In the genomic region with DNA sequence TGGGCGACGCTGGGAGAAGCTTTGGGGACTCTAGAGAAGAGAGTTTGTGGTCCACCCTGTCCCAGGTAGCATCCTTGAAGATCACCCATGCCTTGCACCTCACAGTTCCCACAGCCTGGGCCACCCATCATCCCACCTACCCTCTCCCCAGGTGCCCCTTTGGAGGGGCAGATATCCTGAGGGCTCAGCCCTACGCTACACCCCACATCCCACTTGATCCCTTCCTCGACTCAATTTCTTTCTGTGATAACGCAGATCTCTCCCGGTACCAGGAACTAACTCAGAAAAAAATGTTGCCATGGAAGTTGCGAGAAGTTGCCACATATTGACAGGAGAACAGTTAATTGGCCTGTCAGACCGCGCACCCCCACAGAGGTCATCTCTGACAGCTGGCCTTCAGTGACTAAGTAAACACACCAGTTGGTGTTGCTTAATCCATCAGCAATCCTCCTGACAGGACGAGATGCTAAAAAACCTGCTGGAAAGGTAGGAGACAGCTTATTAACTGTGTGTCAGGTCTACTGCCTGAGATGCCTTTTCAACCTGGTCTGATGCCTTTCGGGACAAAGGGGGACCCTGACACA, we compare ENCODE assay signal across 27 mouse cellular contexts. TPM values are rescaled to one million over a fixed set of nuclear protein-coding genes. Genes with fewer than 3 reads are reported as not detected.
DNase-seq lines count a peak whose midpoint lies in the region; ATAC-seq and TF ChIP-seq lines count a peak whose summit lies in the region.
"Had no signal": no experiment of that assay in that cellular context is flagged by ENCODE, and none has a peak within 500 bp of the region (broad histone marks: within the 10 kb centered on the region; RNA-seq: fewer than 3 reads in every experiment).

No protein-coding gene starts in this region.

- no peaks in the 10 kb centered on the region for H3K36me3 ChIP-seq in liver, adult 2 months (ENCODE audit: control insufficient read depth, insufficient read depth, low read length)
- no peaks in the 10 kb centered on the region for H3K36me3 ChIP-seq in liver, embryonic 14.5 days (replicated peaks; ENCODE audit: control insufficient read depth, insufficient read depth, low read depth)
- H3K36me3 ChIP-seq in liver, postnatal 0 days (replicated peaks; ENCODE audit: insufficient read depth, low read length): no peaks in the 10 kb centered on the region
- H3K36me3 ChIP-seq: forebrain, embryonic 10.5 days; G1E; hindbrain, embryonic 10.5 days had no signal

- H3K79me2 ChIP-seq in liver, adult 2 months (ENCODE audit: control insufficient read depth, insufficient read depth, low read length): no peaks in the 10 kb centered on the region

- H3K27me3 ChIP-seq in liver, adult 2 months (ENCODE audit: control insufficient read depth, insufficient read depth, low read length): no peaks in the 10 kb centered on the region
- no peaks in the 10 kb centered on the region for H3K27me3 ChIP-seq in liver, embryonic 14.5 days (ENCODE audit: control insufficient read depth, insufficient read depth, low read length)
- no peaks in the 10 kb centered on the region for H3K27me3 ChIP-seq in liver, postnatal 0 days (ENCODE audit: insufficient read depth, low read length)
- H3K27me3 ChIP-seq: CH12.LX; forebrain, embryonic 13.5 days; Patski had no signal

- no peak for TF ChIP-seq EP300 in liver, embryonic 14.5 days (IDR thresholded peaks at IDR 0.05; ENCODE audit: low read depth)
- TF ChIP-seq EP300 in liver, postnatal 0 days (IDR thresholded peaks at IDR 0.05; ENCODE audit: low read depth): no peak

- no peak overlapping the region for H3K9ac ChIP-seq in liver, adult 2 months (ENCODE audit: low read depth, low read length)
- no peak overlapping the region for H3K9ac ChIP-seq in liver, embryonic 14.5 days (replicated peaks)
- H3K9ac ChIP-seq in liver, postnatal 0 days (replicated peaks): no peak overlapping the region
- H3K9ac ChIP-seq: forebrain, embryonic 13.5 days; hindbrain, embryonic 14.5 days had no signal

- H3K4me1 ChIP-seq in liver, adult 2 months (ENCODE audit: control insufficient read depth, insufficient read depth, low read length): peaks cover 13% of the 10 kb centered on the region
- no peaks in the 10 kb centered on the region for H3K4me1 ChIP-seq in liver, embryonic 14.5 days (replicated peaks; ENCODE audit: control insufficient read depth in 2 of 2, insufficient read depth in 2 of 2, low read length in 1 of 2)
- no peaks in the 10 kb centered on the region for H3K4me1 ChIP-seq in liver, postnatal 0 days (ENCODE audit: insufficient read depth)
- H3K4me1 ChIP-seq: forebrain, embryonic 10.5 days; forebrain, embryonic 13.5 days; hindbrain, embryonic 10.5 days had no signal

- no peak overlapping the region for H3K4me3 ChIP-seq in liver, adult 2 months (ENCODE audit: insufficient read depth, low read depth, low read length)
- no peak overlapping the region for H3K4me3 ChIP-seq in liver, embryonic 14.5 days (ENCODE audit: insufficient read depth in 1 of 2, low read depth in 2 of 2, low read length in 2 of 2)
- H3K4me3 ChIP-seq in liver, postnatal 0 days (ENCODE audit: low read depth, low read length): no peak overlapping the region
- H3K4me3 ChIP-seq: forebrain, embryonic 10.5 days; forebrain, embryonic 13.5 days; hindbrain, embryonic 10.5 days had no signal

- no peak overlapping the region for H3K4me2 ChIP-seq in liver, embryonic 14.5 days (ENCODE audit: low read depth)
- H3K4me2 ChIP-seq in liver, postnatal 0 days (ENCODE audit: low read depth, low read length): no peak overlapping the region
- H3K4me2 ChIP-seq: forebrain, embryonic 13.5 days; heart, embryonic 11.5 days; hindbrain, embryonic 14.5 days had no signal

- WGBS in liver, adult 2 months: 32% methylated on average over 11 of the region's 11 CpGs
- 57% methylated on average over 11 of the region's 11 CpGs for WGBS in liver, embryonic 14.5 days (ENCODE audit: insufficient replicate concordance)
- 59% methylated on average over 11 of the region's 11 CpGs for WGBS in liver, postnatal 0 days (ENCODE audit: insufficient replicate concordance)

- intact Hi-C loops in heart, postnatal 14 days (cut with DNase I): no loop called here

- TF ChIP-seq CTCF in liver, adult 2 months (IDR thresholded peaks at IDR 0.05; ENCODE audit: low read depth, low read length): no peak
- no peak for TF ChIP-seq CTCF in liver, embryonic 14.5 days (IDR thresholded peaks at IDR 0.05; ENCODE audit: low read depth)
- no peak for TF ChIP-seq CTCF in liver, postnatal 0 days (IDR thresholded peaks at IDR 0.05; ENCODE audit: low read depth)

- peak; percentile 45 for ATAC-seq in liver, embryonic 14.5 days (ENCODE audit: insufficient read depth)
- ATAC-seq in liver, postnatal 0 days: peak; percentile 93
- ATAC-seq in frontal cortex, adult (ENCODE audit: low TSS enrichment): no peak
- ATAC-seq: forebrain, embryonic 13.5 days; forebrain, embryonic 16.5 days; hindbrain, postnatal 0 days; inflammation-experienced regulatory T-cells, adult 6 months; Patski had no signal

- peak; percentile 83 for DNase-seq in heart, adult 11 months
- DNase-seq in heart, postnatal 14 days: no peak
- DNase-seq in liver, adult 2 months (ENCODE audit: extremely low read depth, low read depth, low spot score): peak; percentile 93
- DNase-seq in liver, embryonic 14.5 days (ENCODE audit: low read depth in 3 of 3, low spot score in 3 of 3): no peak
- peak; percentile 71 for DNase-seq in liver, postnatal 0 days
- no peak for DNase-seq in urinary bladder, adult 2 months (ENCODE audit: low spot score)
- no peak for DNase-seq in lung, adult 18-20 months
- DNase-seq: adrenal gland, adult 8-10 months; adrenal gland, postnatal 25 days; B cell, adult 2 months; cerebellum, adult 18-20 months; cerebellum, adult 9-10 months; cerebellum, postnatal 14 days; gastrocnemius, postnatal 36 days; heart, postnatal 36 days had no signal

- H3K9me3 ChIP-seq in liver, embryonic 14.5 days (ENCODE audit: control insufficient read depth, low read length): no peaks in the 10 kb centered on the region
- no peaks in the 10 kb centered on the region for H3K9me3 ChIP-seq in liver, postnatal 0 days (ENCODE audit: low read length)
- H3K9me3 ChIP-seq: hindbrain, embryonic 10.5 days had no signal

- TF ChIP-seq POLR2A in liver, adult 2 months (IDR thresholded peaks at IDR 0.05; ENCODE audit: extremely low read depth, insufficient read depth, low read length): no peak

- peak overlapping the region; percentile 70 for H3K27ac ChIP-seq in liver, adult 2 months (replicated peaks; ENCODE audit: insufficient read depth, low read depth, low read length)
- H3K27ac ChIP-seq in liver, embryonic 14.5 days: no peak overlapping the region
- no peak overlapping the region for H3K27ac ChIP-seq in liver, postnatal 0 days (ENCODE audit: low read depth)
- H3K27ac ChIP-seq: forebrain, embryonic 10.5 days; forebrain, embryonic 13.5 days; hindbrain, embryonic 10.5 days; hindbrain, embryonic 14.5 days; hindbrain, postnatal 0 days had no signal

RNA-seq across cellular contexts. Expression of a gene that starts 17.3 kb away (rescaled TPM):
- 1 to 10 TPM; 5.5 to 6.2 TPM for total RNA-seq in heart, postnatal 14 days (2021)
- total RNA-seq in liver, adult 2 months (2014; rRNA removed): 0.92 and 1.9 TPM in 2 replicates
- polyA plus RNA-seq in liver, adult 2 months (2012; rRNA removed): 4.1 and 5.6 TPM in 2 replicates
- 7.8 and 8.2 TPM in 2 replicates for polyA plus RNA-seq in liver, embryonic 14.5 days (2012; rRNA removed)
- 5.7 TPM in 2 replicates for polyA plus RNA-seq in liver, embryonic 14.5 days (2014; fragmentation: Nextera tagmentation; extraction: Ambion mirVana)
- 2.5 and 2.8 TPM in 2 replicates for polyA plus RNA-seq in liver, postnatal 0 days (2015; fragmentation: Nextera tagmentation; extraction: Ambion mirVana)
- 18.5 and 22.7 TPM in 2 replicates for polyA plus RNA-seq in urinary bladder, adult 2 months (2012; rRNA removed)

RNA-seq across cellular contexts. Expression of a gene that starts 17.5 kb away (rescaled TPM):
- total RNA-seq in heart, postnatal 14 days (2021): 1 to 10 TPM; 7.4 to 8.4 TPM
- 6.5 and 7.0 TPM in 2 replicates for total RNA-seq in liver, adult 2 months (2014; rRNA removed)
- 0.76 and 1.4 TPM in 2 replicates for polyA plus RNA-seq in liver, adult 2 months (2012; rRNA removed)
- polyA plus RNA-seq in liver, embryonic 14.5 days (2012; rRNA removed): 0.34 and 0.36 TPM in 2 replicates
- 0.63 and 1.0 TPM in 2 replicates for polyA plus RNA-seq in liver, embryonic 14.5 days (2014; fragmentation: Nextera tagmentation; extraction: Ambion mirVana)
- polyA plus RNA-seq in liver, postnatal 0 days (2015; fragmentation: Nextera tagmentation; extraction: Ambion mirVana): 2.9 and 3.0 TPM in 2 replicates
- 2.5 and 6.6 TPM in 2 replicates for polyA plus RNA-seq in urinary bladder, adult 2 months (2012; rRNA removed)
- polyA plus RNA-seq: G1E had no signal

Comparison
In these comparisons a context has a peak if more than half of its experiments do, and no peak if none do; other contexts are left out.
1. DNase-seq: peak in heart, adult 11 months (single experiment), liver, adult 2 months (single experiment) and liver, postnatal 0 days (single experiment); none in heart, postnatal 14 days (0 of 2), liver, embryonic 14.5 days (0 of 3), urinary bladder, adult 2 months (single experiment) and lung, adult 18-20 months (0 of 2).